Mouse (Mus musculus): Measurements from ENCODE around the gene Apold1.

Apold1 gene

DNA sequence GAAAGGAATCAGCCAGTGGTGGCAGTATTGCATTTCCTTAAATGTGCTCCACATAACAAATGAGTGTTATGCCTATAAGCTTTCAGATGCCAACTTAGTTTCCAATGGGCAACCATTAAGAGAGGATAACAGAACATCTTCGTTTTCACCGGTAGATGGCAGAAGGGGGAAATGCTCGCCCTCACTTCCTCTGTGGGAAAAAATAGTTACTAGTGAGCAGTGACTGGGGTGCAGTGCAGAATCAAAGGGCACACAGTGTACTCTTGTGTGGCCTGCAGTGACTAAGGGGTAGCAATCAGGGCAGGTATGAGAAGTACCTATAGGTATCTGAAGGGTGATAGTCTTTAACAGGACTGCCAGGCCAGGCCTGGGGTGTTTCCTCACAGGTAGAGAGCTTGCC lies 44.7 kb downstream of the Apold1 start:
- no peak for DNase-seq (ENCODE audit: low read depth in 1 of 2, low spot score in 2 of 2)

GRCm38 (mm10) chr6:135026755-135027154 lies 45.2 kb downstream of the Apold1 start:
- no peak for DNase-seq (ENCODE audit: low read depth in 1 of 2, low spot score in 2 of 2)

DNA sequence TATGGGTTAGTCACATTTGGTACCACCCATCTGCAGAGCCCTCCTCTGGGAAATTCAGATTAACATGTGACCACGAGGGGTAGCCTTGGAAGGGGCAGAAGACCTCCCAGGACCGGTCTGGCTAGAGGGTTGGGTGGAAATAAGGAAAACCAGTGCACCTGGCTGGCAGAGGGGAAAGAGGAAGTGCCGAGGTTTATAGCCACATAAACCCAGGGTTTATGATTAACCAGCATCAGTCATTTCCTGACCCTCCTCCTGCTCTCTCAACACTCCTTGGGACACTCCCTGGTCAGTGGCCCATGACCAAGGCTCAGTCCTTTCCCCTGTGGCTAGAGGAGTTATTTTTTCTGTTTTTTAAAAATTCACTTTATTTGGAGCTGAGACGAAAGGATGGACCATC lies 47.7 kb downstream of the Apold1 start:
- no peak for DNase-seq (ENCODE audit: low read depth in 1 of 2, low spot score in 2 of 2)

Measured in monocyte, adult 2 months (primary cell).